Mouse (Mus musculus): ENCODE measurements around the gene Klrb1a.
A peak's percentile ranks its signal among the peaks of the same experiment; 100 is the strongest.

DNA sequence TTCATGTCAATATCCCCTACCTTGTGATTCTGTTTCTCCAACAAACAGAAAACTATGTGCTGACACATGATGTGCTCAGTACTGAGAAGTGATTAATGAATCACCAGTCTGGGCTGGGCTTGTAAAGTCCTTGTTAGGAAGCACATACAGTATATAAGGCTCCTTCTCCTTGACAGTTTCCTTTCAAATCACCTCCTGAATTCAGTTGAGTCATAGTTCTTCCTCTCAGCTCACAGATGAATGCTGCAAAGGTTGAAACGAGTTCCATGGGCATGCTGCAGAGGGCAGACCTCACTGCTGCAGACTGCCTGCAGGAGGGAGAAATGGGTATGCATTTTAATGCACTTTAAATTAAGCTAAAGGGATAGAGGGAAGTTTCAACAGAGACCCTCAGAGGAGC is 38.9 kb upstream of the Klrb1a start, which contains the start of gene Clec2h:
- no peak for TF ChIP-seq POLR2A (IDR thresholded peaks at IDR 0.05; ENCODE audit: low read depth, low read length)
- TF ChIP-seq SMC3 (IDR thresholded peaks at IDR 0.05; ENCODE audit: low read depth, low read length), result peak; percentile 63
- TF ChIP-seq EP300 (IDR thresholded peaks at IDR 0.05; ENCODE audit: low read length), result no peak
- no peak for TF ChIP-seq NRF1 (IDR thresholded peaks at IDR 0.05; ENCODE audit: low read depth, low read length)
- no peak for TF ChIP-seq CHD2 (IDR thresholded peaks at IDR 0.05; ENCODE audit: low read length)
- peak in 1 of 2 experiments; percentile 59; a peak in 2 of 4 replicates for TF ChIP-seq CTCF (conservative IDR thresholded peaks at IDR 0.05 in 1 of 2, IDR thresholded peaks at IDR 0.05 in 1 of 2; ENCODE audit: low read depth in 2 of 2, low read length in 2 of 2)
- TF ChIP-seq MAX (IDR thresholded peaks at IDR 0.05; ENCODE audit: low read length), result no peak
- no peak for TF ChIP-seq ELF1 (IDR thresholded peaks at IDR 0.05; ENCODE audit: low read depth, low read length)
- TF ChIP-seq E2F4 (IDR thresholded peaks at IDR 0.05; ENCODE audit: insufficient replicate concordance, low read depth, low read length), result no peak
- TF ChIP-seq HCFC1 (IDR thresholded peaks at IDR 0.05; ENCODE audit: low read depth, low read length), result no peak
- no peak for TF ChIP-seq POLR2AphosphoS2 (IDR thresholded peaks at IDR 0.05; ENCODE audit: low read depth, low read length)
- TF ChIP-seq USF2 (conservative IDR thresholded peaks at IDR 0.05; ENCODE audit: low read depth, low read length), result no peak

Measured in CH12.LX (cell line).